Mouse (Mus musculus) ES-E14 (cell line): ENCODE measurements at regions not wholly inside any gene's neighbourhood (a gene's known extent, or its start where the extent isn't known, plus 50 kb on each side); places are given as distances from the start of the nearest gene placed in this dataset.

ENCODE experiments used
- DNase-seq: peaks from one replicate; pipeline ENCODE4 v3.0.0-alpha.2; 2013; ENCODE audit warnings: low read depth, low spot score
- H3K27ac ChIP-seq: 2 replicates; pipeline ENCODE4 v1.5.1; 2012; ENCODE audit warnings: low read depth, mild to moderate bottlenecking, low read length, moderate library complexity, mixed read lengths; ENCODE audit not compliant: poor library complexity, insufficient read depth, severe bottlenecking
- H3K36me3 ChIP-seq: 2 replicates; pipeline ENCODE4 v1.6.1; 2012; ENCODE audit warnings: mild to moderate bottlenecking, low read length, moderate library complexity, mixed read lengths; ENCODE audit not compliant: control insufficient read depth, poor library complexity, insufficient read depth, severe bottlenecking
- H3K4me1 ChIP-seq, 2 experiments: fragments of 150-350 bp in 1 of 2; sonication (generic) in 1 of 2; 2 replicates each; pipeline ENCODE4 v1.6.1; 2012; ENCODE audit warnings: low read length in 2 of 2, mild to moderate bottlenecking in 1 of 2, mixed read lengths in 1 of 2; ENCODE audit not compliant: control insufficient read depth in 2 of 2, insufficient read depth in 2 of 2, poor library complexity in 1 of 2
- H3K4me3 ChIP-seq, 2 experiments: fragments of 150-350 bp in 1 of 2; sonication (generic) in 1 of 2; 2 replicates each; pipeline ENCODE4 v1.5.1; 2012; ENCODE audit warnings: low read length in 2 of 2, low read depth in 1 of 2, mild to moderate bottlenecking in 1 of 2, mixed read lengths in 1 of 2; ENCODE audit not compliant: insufficient read depth in 1 of 2, poor library complexity in 1 of 2, severe bottlenecking in 1 of 2
- H3K9ac ChIP-seq: 2 replicates; pipeline ENCODE4 v1.6.1; 2012; ENCODE audit warnings: low read depth, mild to moderate bottlenecking, low read length, mixed read lengths; ENCODE audit not compliant: poor library complexity, insufficient read depth, severe bottlenecking
- H3K9me3 ChIP-seq: fragments of 150-350 bp; sonication (generic); 2 replicates; pipeline ENCODE4 v1.6.1; 2012; ENCODE audit warnings: low read depth, mild to moderate bottlenecking, low read length; ENCODE audit not compliant: control insufficient read depth, insufficient read depth
- CHD2 ChIP-seq: IDR thresholded peaks from 2 replicates; pipeline ENCODE4 v1.6.1; 2014; ENCODE audit warnings: mild to moderate bottlenecking, low read depth, low read length, inconsistent platforms
- HCFC1 ChIP-seq: IDR thresholded peaks from 2 replicates; pipeline ENCODE4 v1.6.1; 2012; ENCODE audit warnings: low read length, inconsistent platforms, borderline replicate concordance; ENCODE audit not compliant: insufficient read depth
- MAFK ChIP-seq: IDR thresholded peaks from 2 replicates; pipeline ENCODE4 v1.6.1; 2014; ENCODE audit warnings: mild to moderate bottlenecking, low read depth, low read length, inconsistent platforms; ENCODE audit not compliant: insufficient read depth
- ZC3H11A ChIP-seq: IDR thresholded peaks from 2 replicates; pipeline ENCODE4 v1.6.1; 2012; ENCODE audit warnings: low read depth, mild to moderate bottlenecking, inconsistent platforms, low read length, borderline replicate concordance
- ZNF384 ChIP-seq: IDR thresholded peaks from 2 replicates; pipeline ENCODE4 v1.6.1; 2012; ENCODE audit warnings: low read depth, low read length, inconsistent platforms
- in situ Hi-C, 2 experiments: fragments of 600-800 bp; cut with MboI; formaldehyde crosslinking; loops; one replicate each; pipeline ENCODE4 v1.15.1; 2025; ENCODE audit warnings: low sequenced_read_pairs in 2 of 2, inconsistent platforms in 1 of 2; ENCODE audit not compliant: unreplicated experiment in 2 of 2

GRCm38 (mm10) chr1:71921456-71921855 lies 268.5 kb upstream of the Fn1 start:
- no peak for TF ChIP-seq HCFC1
- TF ChIP-seq CHD2 = no peak
- no peak for TF ChIP-seq ZC3H11A
- no peak for TF ChIP-seq MAFK
- TF ChIP-seq ZNF384 = no peak
- H3K36me3 ChIP-seq = no peaks in the 10 kb centered on the region
- H3K9me3 ChIP-seq = no peaks in the 10 kb centered on the region
- H3K27ac ChIP-seq = no peak overlapping the region
- no peak for DNase-seq
- in situ Hi-C loops = no loop called here
- no peaks in the 10 kb centered on the region for H3K4me1 ChIP-seq
- no peak overlapping the region for H3K4me3 ChIP-seq
- H3K9ac ChIP-seq = no peak overlapping the region

- TF ChIP-seq MAFK (no peak), HCFC1 (no peak), CHD2 (no peak), ZNF384 (no peak), ZC3H11A (no peak)
- no peaks in the 10 kb centered on the region for H3K9me3 ChIP-seq
- H3K36me3 ChIP-seq = no peaks in the 10 kb centered on the region
- DNase-seq = no peak
- in situ Hi-C loops = no loop called here
- H3K4me3 ChIP-seq = no peak overlapping the region
- no peak overlapping the region for H3K27ac ChIP-seq
- H3K4me1 ChIP-seq = no peaks in the 10 kb centered on the region
- H3K9ac ChIP-seq = no peak overlapping the region
Observed at GRCm38 (mm10) chr1:71919891-71920290, 266.9 kb upstream of the Fn1 start.

GRCm38 (mm10) chr1:71917021-71917420 lies 264.0 kb upstream of the Fn1 start:
- no peak for DNase-seq
- no peak overlapping the region for H3K9ac ChIP-seq
- in situ Hi-C loops = no loop called here
- H3K4me3 ChIP-seq = no peak overlapping the region
- H3K9me3 ChIP-seq = no peaks in the 10 kb centered on the region
- TF ChIP-seq ZC3H11A (no peak), ZNF384 (no peak), HCFC1 (no peak), CHD2 (no peak), MAFK (no peak)
- H3K36me3 ChIP-seq = no peaks in the 10 kb centered on the region
- no peaks in the 10 kb centered on the region for H3K4me1 ChIP-seq
- no peak overlapping the region for H3K27ac ChIP-seq

- Histone ChIP-seq H3K4me1 (no peaks in the 10 kb centered on the region), H3K27ac (no peak overlapping the region), H3K4me3 (no peak overlapping the region), H3K9me3 (no peaks in the 10 kb centered on the region), H3K9ac (no peak overlapping the region), H3K36me3 (no peaks in the 10 kb centered on the region)
- DNase-seq = no peak
- in situ Hi-C loops = no loop called here
- TF ChIP-seq HCFC1 (no peak), MAFK (no peak), ZC3H11A (no peak), CHD2 (no peak), ZNF384 (no peak)
Observed at GRCm38 (mm10) chr1:71914439-71914838, 261.4 kb upstream of the Fn1 start.

GRCm38 (mm10) chr1:71913221-71913620 lies 260.2 kb upstream of the Fn1 start:
- no peak for DNase-seq
- TF ChIP-seq CHD2 (no peak), ZNF384 (no peak), HCFC1 (no peak), ZC3H11A (no peak), MAFK (no peak)
- no peak overlapping the region for H3K27ac ChIP-seq
- H3K9me3 ChIP-seq = no peaks in the 10 kb centered on the region
- no peaks in the 10 kb centered on the region for H3K36me3 ChIP-seq
- no peaks in the 10 kb centered on the region for H3K4me1 ChIP-seq
- in situ Hi-C loops = no loop called here
- no peak overlapping the region for H3K9ac ChIP-seq
- H3K4me3 ChIP-seq = no peak overlapping the region
